Mouse (Mus musculus) right cerebral cortex, postnatal 4 days (tissue): Measurements from ENCODE around the gene Trio.

ENCODE experiments used
- DNase-seq: peaks from one replicate; pipeline ENCODE4 v3.0.0-alpha.2; 2022

Gene Trio

GRCm38 (mm10) chr15:28035601-28036000, 10.0 kb upstream of the Trio start:
- DNase-seq = no peak

DNA sequence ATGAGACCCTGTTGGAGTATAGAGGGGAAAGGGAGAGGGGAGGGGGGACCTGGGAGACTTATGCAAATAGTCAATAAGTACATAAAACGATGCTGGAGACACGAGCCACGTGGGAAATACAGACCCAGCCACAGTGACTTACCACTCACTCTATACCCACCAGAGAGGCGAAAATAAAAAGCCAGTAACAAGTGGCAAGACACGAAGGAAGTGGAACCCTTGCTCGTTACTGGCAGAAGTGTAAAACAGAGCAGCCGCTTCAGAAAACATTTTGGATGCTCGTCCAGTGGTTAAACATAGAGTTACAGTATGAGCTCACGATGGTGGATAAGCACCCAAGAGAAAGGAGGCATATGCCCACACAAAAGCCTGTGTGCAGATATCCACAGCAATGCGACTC, 9.0 kb upstream of the Trio start:
- DNase-seq = no peak

- DNase-seq = no peak
These were observed 3.7 kb upstream of the Trio start for GRCm38 (mm10) chr15:28029371-28029770.

GRCm38 (mm10) chr15:28028542-28028941, 2.9 kb upstream of the Trio start:
- DNase-seq = no peak

DNA sequence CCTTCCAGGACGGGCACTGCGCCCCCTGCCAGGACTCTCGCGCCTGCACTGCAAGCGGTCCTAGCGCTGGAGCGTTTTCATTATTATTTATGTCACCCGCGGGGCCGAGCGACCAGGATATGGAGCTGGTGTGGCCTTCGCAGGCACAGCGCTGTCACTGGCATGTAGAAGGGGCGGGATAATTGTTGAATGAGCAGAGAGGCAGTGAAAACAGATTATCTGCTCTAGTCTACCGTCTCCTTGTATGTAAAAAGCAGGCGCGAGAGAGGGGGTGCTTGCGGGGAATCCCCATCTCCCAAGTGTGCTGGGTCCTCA, 476 bp upstream of the Trio start:
- no peak for DNase-seq

DNA sequence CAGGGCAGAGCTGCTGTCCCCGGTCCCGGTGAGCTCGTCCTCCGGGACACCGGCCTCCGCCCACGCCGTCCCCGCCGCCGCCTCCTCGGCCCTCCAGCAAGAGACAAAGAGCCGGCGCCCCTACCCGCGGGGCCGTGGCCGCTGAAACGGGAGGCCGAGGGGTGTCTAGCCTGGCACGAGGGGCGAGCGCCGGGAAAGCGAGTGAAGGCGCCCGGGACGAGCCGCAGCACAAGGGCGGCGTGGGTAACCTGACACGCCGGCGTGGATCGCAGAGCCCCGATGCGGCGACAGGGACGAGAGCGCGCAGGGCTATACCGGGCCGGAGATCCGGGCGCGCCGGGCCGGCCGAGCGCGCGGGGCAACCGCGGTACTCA, 696 bp downstream of the Trio start:
- peak; percentile 54 for DNase-seq

DNA sequence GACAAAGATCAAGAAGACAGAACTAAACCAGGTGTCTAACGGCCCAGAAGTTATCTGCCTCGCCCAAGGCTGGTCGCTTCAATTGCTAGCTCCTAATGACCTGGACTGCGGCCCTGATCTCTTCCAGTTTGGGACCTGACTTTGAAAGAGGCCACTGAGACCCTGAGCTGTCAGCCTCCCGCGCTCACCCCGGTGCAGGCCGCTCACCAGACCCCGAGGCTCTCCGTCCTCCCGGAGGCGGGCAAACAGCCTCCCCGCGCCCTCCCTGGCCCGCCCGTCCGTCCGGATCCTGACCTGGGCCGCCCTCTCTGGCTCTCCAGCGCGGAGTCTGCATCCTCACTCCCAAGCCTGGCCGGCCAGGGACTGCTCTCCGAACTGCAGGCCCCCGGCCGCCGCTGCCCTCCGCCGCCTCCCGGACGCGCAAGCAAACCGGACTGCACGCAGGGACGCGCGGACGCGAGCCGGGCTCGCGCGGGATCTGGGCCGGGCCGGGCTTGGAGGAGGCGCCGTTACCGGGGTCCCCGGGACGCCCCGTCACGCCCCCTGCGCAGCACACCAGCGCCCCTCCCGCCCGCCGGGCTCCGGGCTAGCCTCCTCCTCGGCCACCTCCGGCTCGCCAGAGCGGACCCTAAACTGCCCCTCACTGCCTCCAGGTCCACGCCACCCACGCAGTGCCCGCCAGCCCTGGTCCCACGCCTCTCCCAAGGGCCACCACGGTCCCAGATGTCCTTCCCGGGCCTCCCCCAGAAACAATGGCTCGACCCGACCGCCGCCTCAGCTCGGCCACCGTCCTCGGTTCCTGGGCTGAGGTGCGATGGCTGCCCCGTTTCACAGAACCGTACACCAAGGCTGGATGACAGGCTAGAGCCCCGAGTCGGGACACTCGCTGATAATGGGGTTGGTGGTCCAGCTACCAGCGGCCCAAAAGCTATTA, 1.4 kb downstream of the Trio start:
- peak; percentile 67 for DNase-seq

DNA sequence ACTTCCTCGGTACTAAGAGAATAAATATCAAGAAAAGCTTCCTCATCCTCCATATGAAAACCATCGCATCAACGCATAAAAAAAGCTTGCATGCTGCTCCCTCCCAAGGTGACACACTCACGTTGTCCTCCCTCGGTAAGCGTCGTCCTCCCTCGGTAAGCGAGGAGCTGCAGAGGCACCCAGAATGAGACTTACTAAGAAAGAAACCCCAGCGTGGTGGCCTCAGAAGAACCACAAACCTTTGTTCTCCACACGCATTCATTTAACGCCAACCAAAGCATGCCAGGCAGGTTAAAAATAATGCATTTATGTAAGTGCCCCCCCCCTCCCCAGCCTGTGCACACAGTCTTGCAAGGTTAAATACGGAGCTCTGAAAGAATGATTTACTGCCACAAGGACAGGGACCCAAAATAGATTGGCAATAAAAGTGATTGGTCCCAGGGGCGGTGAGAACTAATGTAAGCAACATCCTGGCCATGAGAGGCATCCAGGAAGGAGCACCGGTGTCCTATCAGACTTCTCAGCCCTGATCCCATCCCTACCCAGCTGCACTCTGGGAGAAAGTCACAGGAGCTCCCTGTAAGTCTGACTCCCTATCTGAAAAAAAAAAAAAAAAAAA, 3.9 kb downstream of the Trio start:
- DNase-seq = no peak

GRCm38 (mm10) chr15:28019393-28020070, 6.1 kb downstream of the Trio start:
- DNase-seq = no peak

- DNase-seq = no peak
These were observed 18.1 kb downstream of the Trio start for GRCm38 (mm10) chr15:28007516-28007915.

GRCm38 (mm10) chr15:28004192-28004767, 21.4 kb downstream of the Trio start:
- DNase-seq = no peak

DNA sequence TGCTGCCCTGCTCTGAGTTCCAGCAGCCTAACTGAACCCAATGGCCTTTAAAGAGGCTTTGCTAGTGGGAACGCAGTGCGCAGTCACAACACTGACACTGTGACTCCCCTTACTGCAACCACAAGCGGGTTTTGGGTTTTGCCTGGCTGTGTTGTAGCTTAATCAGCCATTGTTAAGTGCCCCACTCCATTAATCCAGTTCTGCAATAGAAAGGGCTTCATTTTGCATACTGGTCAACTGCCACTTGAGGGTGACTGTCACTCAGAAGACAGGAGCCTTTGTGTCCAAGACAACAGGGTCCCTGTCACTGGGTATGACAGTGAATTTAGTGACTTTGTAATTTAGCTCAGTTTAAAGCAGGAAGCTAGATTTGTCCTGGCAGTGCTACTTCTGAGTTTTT, 23.1 kb downstream of the Trio start:
- no peak for DNase-seq

DNA sequence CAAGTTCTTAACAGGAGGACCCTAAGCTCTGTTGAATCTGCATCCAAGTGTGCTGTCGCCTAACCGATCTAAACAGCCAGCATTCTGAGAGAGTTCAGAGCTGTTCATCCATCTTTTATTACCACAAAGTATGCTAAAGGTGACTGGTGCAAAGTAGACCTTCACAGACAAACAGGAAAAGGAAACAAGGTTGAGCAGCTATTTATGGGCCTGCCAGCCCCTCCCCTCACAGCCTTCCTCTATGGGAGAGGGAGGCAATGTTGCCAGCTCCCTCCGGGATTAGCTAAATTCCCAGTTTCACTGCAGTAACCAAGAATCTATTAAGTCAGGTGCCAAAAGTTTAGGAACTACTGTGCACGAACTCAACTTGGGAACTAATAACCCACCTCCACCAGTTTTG, 24.3 kb downstream of the Trio start:
- DNase-seq = no peak

GRCm38 (mm10) chr15:27998621-27999359, 26.9 kb downstream of the Trio start:
- no peak for DNase-seq

GRCm38 (mm10) chr15:27997917-27998316, 27.7 kb downstream of the Trio start:
- no peak for DNase-seq

DNA sequence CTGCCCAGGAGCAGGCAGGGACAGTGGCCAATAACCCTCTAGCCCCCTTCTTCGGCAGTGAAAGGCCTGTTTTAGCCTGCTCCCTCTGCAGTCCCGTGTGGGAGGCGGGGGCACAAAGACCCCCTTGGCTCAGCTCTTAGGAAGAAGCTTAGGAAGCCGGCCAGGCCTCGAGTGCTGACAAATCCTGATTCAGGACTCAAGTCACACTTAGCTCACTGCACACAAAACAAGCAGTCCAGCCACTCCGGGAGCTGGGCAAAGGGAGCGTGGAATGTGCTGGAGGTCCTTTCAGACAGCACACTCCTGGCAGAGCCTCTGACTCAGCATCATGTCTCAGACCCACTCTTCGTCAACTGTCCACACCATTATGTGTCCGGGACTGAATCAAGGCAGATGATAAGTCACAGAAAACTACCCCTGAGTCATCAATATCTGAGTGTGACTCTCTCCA, 28.2 kb downstream of the Trio start:
- DNase-seq = peak; percentile 43

- DNase-seq = no peak
These were observed 28.9 kb downstream of the Trio start for GRCm38 (mm10) chr15:27996750-27997149.

GRCm38 (mm10) chr15:27995421-27995820, 30.2 kb downstream of the Trio start:
- DNase-seq = no peak

DNA sequence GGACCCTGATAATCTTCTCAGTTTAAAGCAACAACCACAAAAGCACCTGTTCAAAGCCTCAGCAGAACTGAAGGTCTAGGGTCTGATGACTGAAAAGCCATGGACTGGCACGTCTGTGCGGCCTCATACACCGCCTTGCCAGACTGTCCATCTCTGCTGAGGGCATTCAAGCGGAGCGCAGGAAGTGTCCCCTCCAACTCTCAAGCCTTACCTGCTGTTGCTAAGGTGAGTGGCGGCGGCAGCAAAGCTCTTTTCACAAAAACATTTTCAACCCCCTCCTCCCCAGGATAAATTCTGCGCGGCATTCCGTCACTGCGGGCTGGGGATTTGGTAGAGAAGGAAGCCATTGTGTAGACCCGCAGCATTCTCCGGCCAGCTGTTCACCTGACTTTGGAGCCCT, 30.8 kb downstream of the Trio start:
- no peak for DNase-seq

GRCm38 (mm10) chr15:27993528-27993927, 32.1 kb downstream of the Trio start:
- no peak for DNase-seq

- no peak for DNase-seq
These were observed 33.1 kb downstream of the Trio start for GRCm38 (mm10) chr15:27992596-27992995.

DNA sequence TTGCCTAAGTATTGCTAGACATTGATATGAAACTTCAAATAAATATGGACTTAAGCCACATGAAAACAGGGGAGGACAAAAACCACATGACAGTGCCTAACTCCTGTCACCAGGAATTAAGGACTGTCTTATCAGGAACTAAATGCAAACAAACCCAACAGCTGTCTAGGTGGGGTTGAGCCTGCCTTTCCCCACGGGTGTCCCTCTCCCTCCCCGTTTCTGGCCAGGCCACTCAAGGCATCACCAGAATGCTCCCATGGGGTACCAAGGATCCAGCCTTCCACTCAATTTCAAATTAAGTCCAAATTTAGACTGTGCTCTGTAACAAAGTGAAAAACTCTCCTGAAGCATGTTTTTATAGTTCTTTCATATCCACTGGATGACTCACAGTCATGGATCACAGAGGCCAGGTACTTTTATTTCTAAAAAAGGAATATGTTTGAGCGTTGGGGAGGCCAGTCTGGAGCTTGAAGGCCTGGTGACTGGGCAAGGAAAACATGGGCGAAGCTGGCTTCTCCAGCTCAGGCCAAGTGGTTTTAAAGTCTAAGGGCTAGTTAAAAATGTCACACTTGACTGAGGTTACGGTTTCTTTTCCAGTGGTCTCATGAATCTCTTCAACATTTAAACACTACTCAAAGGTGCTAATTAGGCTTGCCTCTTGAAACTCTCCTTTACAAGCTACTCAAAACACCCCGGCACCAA, 33.6 kb downstream of the Trio start:
- no peak for DNase-seq
